Mouse (Mus musculus): ENCODE results near the gene Klhl11. TPM values are rescaled to one million over a fixed set of nuclear protein-coding genes. Genes with fewer than 3 reads are reported as not detected.

Gene Klhl11
- total RNA-seq, 4 experiments from 2014 or later = 97.9 to 121 (median 111) TPM

DNA sequence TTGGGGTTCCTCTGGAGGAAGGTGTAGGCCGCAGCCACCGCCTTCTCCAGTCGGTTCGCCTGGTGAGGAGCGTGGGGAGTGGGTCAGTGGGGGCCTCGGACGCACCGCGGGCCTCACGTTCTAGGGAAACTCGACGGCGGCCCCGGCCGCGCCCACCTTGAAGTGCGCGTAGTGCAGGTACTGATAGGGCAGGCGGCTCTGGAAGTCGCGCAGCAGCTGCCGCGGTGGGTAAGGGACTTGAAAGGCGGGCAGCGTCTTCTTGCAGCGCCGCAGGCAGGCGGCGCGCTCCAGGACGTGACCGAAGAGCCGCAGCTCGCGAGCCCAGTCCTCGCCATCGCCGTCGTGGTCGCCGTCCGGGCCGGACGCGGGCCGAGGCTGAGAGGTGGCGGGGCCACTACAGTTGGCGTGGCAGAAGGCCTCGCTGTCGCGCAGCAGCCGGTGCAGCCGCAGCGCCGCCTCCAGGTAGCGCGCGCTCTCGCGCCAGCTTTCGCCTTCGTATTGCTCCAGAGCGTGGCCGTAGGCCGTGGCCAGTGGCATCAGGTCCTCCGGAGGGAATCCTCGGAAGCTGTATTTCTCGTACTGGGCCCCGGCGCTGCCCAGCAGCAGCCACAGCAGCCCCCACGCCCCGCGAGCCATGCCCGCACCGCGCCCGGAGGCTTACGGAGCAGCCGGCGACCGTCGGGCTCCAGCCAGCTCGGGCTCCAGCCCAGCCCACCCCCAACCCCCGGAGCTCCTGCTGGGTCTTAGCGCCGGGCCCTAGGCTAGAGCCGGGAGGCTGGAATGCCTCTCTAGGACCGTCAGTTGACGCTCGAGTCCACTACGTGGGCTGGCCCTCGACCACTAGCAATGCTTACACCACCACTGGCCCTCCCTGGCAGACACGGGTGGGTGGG lies 58.3 kb downstream of the Klhl11 start, which contains the start of gene P3h4:
Gene P3h4, minus strand, starts transcription at position 816 of the 893 bp plus-strand sequence.
- peak in 1 of 2 experiments; percentile 74 for DNase-seq (ENCODE audit: low spot score in 2 of 2)

DNA sequence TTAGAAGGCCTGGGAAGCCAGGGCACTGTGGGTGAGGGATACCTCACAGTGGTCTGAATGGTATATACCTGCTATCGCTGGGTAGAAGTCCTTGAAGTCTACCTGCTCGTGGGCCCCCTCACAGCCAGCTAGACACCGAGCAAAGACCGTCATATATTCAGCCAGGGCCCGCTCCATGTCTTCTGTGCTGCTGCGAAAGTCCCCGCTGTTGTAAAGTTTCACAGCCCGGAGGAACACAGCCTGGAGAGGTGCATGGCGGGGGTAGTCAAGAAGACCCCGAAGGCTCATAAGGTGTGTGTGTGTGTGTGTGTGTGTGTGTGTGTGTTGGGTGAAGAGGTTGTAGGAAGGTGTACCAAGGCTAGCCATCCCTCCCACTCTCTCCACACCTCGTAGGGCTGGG lies 59.0 kb downstream of the Klhl11 start:
- DNase-seq (ENCODE audit: low spot score in 2 of 2) = no peak

Small RNAs within 50 kb of the gene (microRNA-seq; reads per million reads assigned to microRNA genes)
- gene Gm27374 = 0 reads per million in 2 experiments
- 0 to 0.32 reads per million in 2 experiments for gene Mir7116

Other genes with a start within 250 kb of the Klhl11 start
- not detected for gene Krt16, start 223.8 kb downstream of the Klhl11 start, total RNA-seq (2022)
- not detected for gene Krt17, start 211.7 kb downstream of the Klhl11 start, total RNA-seq (2022)
- not detected for gene Krt42, start 202.9 kb downstream of the Klhl11 start, total RNA-seq (2022)
- gene Eif1, start 152.9 kb downstream of the Klhl11 start, total RNA-seq (2022) = 100 to 1,000 TPM; 732 to 782 (median 741) TPM
- gene Gast, start 138.3 kb downstream of the Klhl11 start, total RNA-seq (2022) = not detected
- 100 to 1,000 TPM; 164 to 201 (median 183) TPM for gene Hap1, start 116.6 kb downstream of the Klhl11 start, total RNA-seq (2022)
- 10 to 100 TPM; 37.5 to 40.7 (median 39.8) TPM for gene Jup, start 75.0 kb downstream of the Klhl11 start, total RNA-seq (2022)
- 10 to 100 TPM in 2 of 4 experiments, 1 to 10 TPM in 2; 9.3 to 12.4 (median 10.6) TPM for gene P3h4, start 57.9 kb downstream of the Klhl11 start, total RNA-seq (2022)
- gene Fkbp10, start 57.0 kb downstream of the Klhl11 start, total RNA-seq (2022) = 1 to 10 TPM; 5.3 to 9.2 (median 7.1) TPM
- gene Nt5c3b, start 30.9 kb downstream of the Klhl11 start, total RNA-seq (2022) = 10 to 100 TPM; 46.8 to 59.5 (median 50.4) TPM
- 1 to 10 TPM in 3 of 4 experiments, under 1 TPM in 1; 0.92 to 2.2 (median 1.4) TPM for gene Klhl10, start 30.8 kb downstream of the Klhl11 start, total RNA-seq (2022)
- gene Acly, start 55.3 kb upstream of the Klhl11 start, total RNA-seq (2022) = 100 to 1,000 TPM; 121 to 136 (median 128) TPM
- gene Ttc25, start 72.9 kb upstream of the Klhl11 start, total RNA-seq (2022) = 1 to 10 TPM in 3 of 4 experiments, under 1 TPM in 1; 0.71 to 1.9 (median 1.6) TPM
- gene Cnp, start 102.2 kb upstream of the Klhl11 start, total RNA-seq (2022) = 100 to 1,000 TPM; 162 to 216 (median 203) TPM
- 10 to 100 TPM; 11.7 to 13.4 (median 12.1) TPM for gene Nkiras2, start 146.5 kb upstream of the Klhl11 start, total RNA-seq (2022)
- 100 to 1,000 TPM; 255 to 304 (median 273) TPM for gene Dnajc7, start 147.4 kb upstream of the Klhl11 start, total RNA-seq (2022)
- gene Zfp385c, start 219.7 kb upstream of the Klhl11 start, total RNA-seq (2022) = under 1 TPM in 3 of 4 experiments, not detected in 1; 0.16 to 0.41 (median 0.18) TPM
- 1 to 10 TPM; 2.7 to 5.3 (median 3.4) TPM for gene Dhx58, start 231.5 kb upstream of the Klhl11 start, total RNA-seq (2022)
- 10 to 100 TPM; 50.9 to 62.0 (median 58.0) TPM for gene Kat2a, start 239.7 kb upstream of the Klhl11 start, total RNA-seq (2022)
- gene Hspb9, start 241.1 kb upstream of the Klhl11 start, total RNA-seq (2022) = not detected